Mouse (Mus musculus) adipocyte (in vitro differentiated cells): ENCODE results near the gene Cacna1s.

Source experiments
- DNase-seq: peaks from one replicate; pipeline ENCODE4 v3.0.0-alpha.2; 2016; ENCODE audit warnings: low spot score

Gene Cacna1s

DNA sequence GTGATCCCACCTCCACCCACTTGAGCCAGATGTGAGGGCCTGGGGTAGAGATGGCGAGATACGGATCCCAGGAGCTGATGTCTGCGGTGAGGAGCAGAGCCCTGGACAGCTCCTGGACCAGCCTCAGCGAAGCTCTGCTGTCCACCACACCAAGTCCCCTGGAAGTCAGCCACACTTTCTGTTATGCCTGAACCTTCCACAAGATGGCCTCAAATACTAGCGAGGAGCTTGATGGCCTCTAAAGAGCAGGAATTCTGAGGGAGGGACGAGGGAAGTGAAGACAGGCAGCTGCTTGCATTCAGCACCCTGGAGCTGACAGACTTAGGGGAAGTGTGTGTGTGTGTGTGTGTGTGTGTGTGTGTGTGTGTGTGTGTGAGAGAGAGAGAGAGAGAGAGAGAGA lies 1.1 kb upstream of the Cacna1s start:
- peak; percentile 73 for DNase-seq

- no peak for DNase-seq
Measured at GRCm38 (mm10) chr1:136055771-136056170, 3.2 kb downstream of the Cacna1s start.

- DNase-seq = no peak
Measured at GRCm38 (mm10) chr1:136058594-136058993, 6.0 kb downstream of the Cacna1s start.

- no peak for DNase-seq
Measured at GRCm38 (mm10) chr1:136061041-136061789, 8.7 kb downstream of the Cacna1s start.

DNA sequence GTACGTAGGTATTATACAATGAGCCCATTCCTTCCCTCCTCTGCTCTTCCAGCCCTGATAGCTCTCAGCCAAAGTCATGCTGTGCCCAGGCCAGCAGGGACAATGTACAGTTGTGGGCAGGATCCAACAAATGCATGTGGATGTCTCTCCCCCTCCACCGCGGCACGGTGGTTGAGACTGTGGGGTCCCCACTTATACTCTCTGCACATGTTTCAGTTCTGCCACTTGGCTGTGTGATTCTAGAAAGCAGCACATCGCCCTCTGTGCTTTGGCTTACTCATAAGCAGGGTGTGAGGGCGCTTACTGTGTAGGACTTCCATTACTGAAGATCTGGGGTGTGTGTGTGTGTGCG lies 9.2 kb downstream of the Cacna1s start:
- DNase-seq = no peak

DNA sequence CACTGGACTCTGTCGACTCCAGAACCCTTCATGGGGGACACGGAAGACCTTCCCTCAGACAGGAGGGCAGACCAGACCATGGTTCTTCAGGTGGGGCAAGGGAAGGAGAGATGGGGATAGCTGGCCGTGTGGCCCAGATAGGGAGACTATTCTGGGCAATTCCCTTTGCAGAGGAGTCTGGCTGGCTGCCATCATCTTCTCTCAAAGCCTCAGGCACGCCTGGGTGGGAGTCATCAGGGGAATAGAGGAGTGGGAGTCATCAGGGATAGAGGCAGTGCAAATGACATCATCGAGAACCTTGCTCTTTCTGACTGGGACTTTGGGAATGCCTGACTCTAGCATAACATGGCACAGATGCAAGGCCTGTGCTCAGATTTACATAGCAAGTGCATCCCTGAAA lies 11.4 kb downstream of the Cacna1s start:
- DNase-seq = no peak

DNA sequence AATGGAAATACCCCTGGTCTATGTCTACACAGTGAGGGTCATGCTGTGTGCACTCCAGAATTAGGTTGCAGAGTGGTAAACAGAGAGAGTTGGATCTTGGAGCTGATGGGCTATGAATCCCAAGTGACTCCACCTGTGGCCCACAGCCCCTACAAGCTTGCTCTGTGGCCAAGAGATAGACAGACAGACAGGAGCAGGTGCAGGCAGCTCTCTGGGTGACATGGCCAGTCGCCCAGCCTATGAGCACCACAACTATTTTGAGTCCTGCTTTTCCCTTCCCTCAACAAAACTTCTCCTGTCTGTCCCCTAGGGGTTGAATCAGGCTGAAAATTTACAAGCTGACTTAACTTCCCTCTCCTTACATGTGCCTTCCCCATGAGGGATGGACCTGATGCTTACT lies 14.1 kb downstream of the Cacna1s start:
- DNase-seq = no peak

- no peak for DNase-seq
Measured at GRCm38 (mm10) chr1:136067579-136067978, 15.0 kb downstream of the Cacna1s start.

- DNase-seq = peak; percentile 41
Measured at GRCm38 (mm10) chr1:136076086-136076485, 23.5 kb downstream of the Cacna1s start.

- DNase-seq = no peak
Measured at GRCm38 (mm10) chr1:136077656-136078055, 25.1 kb downstream of the Cacna1s start.

GRCm38 (mm10) chr1:136081161-136081560 lies 28.6 kb downstream of the Cacna1s start:
- DNase-seq = no peak

GRCm38 (mm10) chr1:136085988-136086685 lies 33.6 kb downstream of the Cacna1s start:
- DNase-seq = no peak

- DNase-seq = no peak
Measured at GRCm38 (mm10) chr1:136089368-136090165, 37.0 kb downstream of the Cacna1s start.

GRCm38 (mm10) chr1:136093726-136094125 lies 41.2 kb downstream of the Cacna1s start:
- DNase-seq = no peak

DNA sequence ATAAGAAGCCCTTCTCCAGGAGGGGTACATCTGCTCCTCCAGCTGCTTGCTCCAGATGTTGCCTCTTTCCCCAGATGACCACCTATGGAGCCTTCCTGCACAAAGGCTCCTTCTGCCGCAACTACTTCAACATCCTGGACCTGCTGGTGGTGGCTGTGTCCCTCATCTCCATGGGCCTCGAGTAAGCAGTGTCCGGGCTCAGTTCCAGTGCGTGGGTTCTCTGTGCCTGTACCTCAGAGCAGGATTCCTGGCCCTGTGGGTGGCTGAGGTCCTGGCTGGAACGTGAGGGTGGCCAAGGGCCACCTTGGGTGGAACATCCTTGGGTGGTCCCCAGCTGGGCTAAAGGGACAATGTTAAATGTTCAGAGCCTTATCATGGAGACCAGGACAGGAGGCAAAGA lies 42.3 kb downstream of the Cacna1s start:
- no peak for DNase-seq

DNA sequence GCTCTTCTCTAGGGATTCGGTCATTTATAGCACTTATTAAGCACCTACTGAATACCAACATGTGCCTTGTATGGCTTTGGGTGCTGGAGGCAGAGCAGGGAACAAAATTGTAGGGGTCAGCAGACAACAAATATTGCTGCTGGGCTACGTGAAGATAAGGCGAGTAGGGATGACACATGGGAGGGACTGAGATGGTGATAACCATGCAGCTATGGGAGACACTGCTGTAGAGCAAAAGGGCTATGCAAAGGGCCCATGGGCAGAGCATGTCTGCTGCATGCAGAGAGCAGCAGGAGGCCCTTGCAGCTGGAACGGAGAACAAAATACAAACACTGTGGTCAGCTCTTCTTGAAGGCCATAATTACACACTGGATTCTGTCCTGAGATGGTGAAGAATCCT lies 49.5 kb downstream of the Cacna1s start:
- DNase-seq = no peak

- DNase-seq = no peak
Measured at GRCm38 (mm10) chr1:136102551-136102950, 50.0 kb downstream of the Cacna1s start.

GRCm38 (mm10) chr1:136102981-136103380 lies 50.4 kb downstream of the Cacna1s start:
- no peak for DNase-seq

DNA sequence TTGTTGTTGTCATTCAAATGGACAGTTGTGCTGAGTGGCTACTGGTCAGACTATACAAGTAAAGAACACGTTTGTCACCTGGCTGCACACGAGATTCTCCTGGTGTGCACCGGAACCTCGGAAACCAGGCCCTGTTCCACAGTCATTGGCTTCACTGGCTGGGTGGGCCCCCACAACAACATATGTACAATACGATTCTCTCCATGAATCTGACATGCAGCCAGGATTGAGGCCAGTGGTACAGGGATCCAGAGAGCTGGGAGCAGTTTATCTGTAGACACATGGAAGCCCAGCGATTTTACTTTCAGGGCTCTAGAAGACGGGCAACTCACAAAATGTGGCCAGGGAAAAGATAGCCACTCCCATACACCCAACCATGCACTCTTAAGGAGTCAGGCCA lies 51.1 kb downstream of the Cacna1s start:
- DNase-seq = no peak

DNA sequence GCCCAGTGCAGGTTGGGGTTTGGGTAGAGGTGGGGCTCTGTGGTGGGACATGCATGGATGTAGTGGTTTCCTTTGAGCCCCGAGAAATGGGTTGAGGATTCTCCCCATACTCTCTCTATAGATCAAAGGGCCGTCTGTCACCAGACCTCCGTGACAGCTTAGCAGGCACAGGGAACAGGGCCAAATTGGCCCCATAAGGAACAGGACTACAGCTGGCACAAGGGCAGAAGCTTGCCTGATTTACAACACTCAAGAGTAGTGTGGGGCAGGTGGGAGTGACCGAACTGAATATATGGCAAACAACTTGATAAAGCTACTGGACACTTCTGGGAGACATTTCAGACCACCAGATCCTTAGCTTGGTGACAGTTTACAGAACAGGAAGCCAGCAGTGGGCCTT lies 52.2 kb downstream of the Cacna1s start:
- DNase-seq = no peak

- DNase-seq = no peak
Measured at GRCm38 (mm10) chr1:136109464-136109863, 56.9 kb downstream of the Cacna1s start.

DNA sequence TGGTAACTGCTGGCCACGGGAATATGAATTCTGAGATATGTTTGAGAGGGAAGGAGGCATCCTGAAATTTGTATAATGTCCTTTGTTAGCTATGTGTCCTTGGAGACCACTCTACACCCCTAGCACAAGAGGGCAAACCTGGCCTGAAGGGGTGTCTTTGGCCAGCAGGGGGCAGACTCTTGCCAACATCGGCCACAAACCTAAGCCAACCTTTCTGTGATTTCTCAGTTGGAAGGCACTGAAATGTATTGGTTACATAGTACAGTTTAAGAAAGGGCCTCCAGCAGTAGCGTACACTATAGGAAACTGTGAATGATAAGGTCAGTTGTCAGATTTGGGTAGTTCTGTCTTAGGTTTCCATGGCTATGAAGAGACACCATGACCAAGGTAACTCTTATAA lies 63.6 kb downstream of the Cacna1s start:
- DNase-seq = peak; percentile 42

- DNase-seq = no peak
Measured at GRCm38 (mm10) chr1:136117069-136117468, 64.5 kb downstream of the Cacna1s start.
